Mouse (Mus musculus) CH12.LX (cell line): Measurements from ENCODE around the gene Tbca. TPM values are rescaled to one million over a fixed set of nuclear protein-coding genes. Genes with fewer than 3 reads are reported as not detected.
A peak's percentile ranks its signal among the peaks of the same experiment; 100 is the strongest.

Experiments used
- DNase-seq: peaks from one replicate; pipeline ENCODE4 v3.0.0-alpha.2; 2013; ENCODE audit errors: extremely low read depth
- H3K27ac ChIP-seq: 2 replicates; pipeline ENCODE4 v1.5.1; 2012; ENCODE audit warnings: low read depth, mild to moderate bottlenecking, control low read depth, moderate library complexity; ENCODE audit not compliant: insufficient read depth
- H3K27me3 ChIP-seq: replicated peaks from 2 replicates; pipeline ENCODE3; 2012; ENCODE audit warnings: inconsistent platforms
- H3K36me3 ChIP-seq, 2 experiments: replicated peaks in 1 of 2; 2 replicates each; pipeline versions ENCODE3 to v1.6.1; 2012; ENCODE audit warnings: inconsistent platforms in 1 of 2, low read length in 1 of 2, mild to moderate bottlenecking in 1 of 2, mixed read lengths in 1 of 2, moderate library complexity in 1 of 2; ENCODE audit not compliant: control insufficient read depth in 1 of 2, insufficient read depth in 1 of 2
- H3K4me1 ChIP-seq, 2 experiments: 2 replicates each; pipeline ENCODE4 v1.6.1; 2012; ENCODE audit warnings: inconsistent platforms in 1 of 2, moderate library complexity in 1 of 2; ENCODE audit not compliant: insufficient read depth in 2 of 2, control insufficient read depth in 1 of 2
- H3K4me2 ChIP-seq: 2 replicates; pipeline ENCODE4 v1.6.1; 2012; ENCODE audit warnings: low read depth, mild to moderate bottlenecking, control low read depth; ENCODE audit not compliant: poor library complexity, insufficient read depth, severe bottlenecking
- H3K4me3 ChIP-seq, 3 experiments: fragments of 150-350 bp in 1 of 3; sonication (generic) in 1 of 3; replicated peaks in 1 of 3; 2 replicates each; pipeline versions ENCODE3 to v1.5.1; 2011 to 2012; ENCODE audit warnings: low read depth in 2 of 3, low read length in 2 of 3, mild to moderate bottlenecking in 2 of 3, moderate library complexity in 2 of 3, control low read depth in 1 of 3, improper control_type of control experiment in 1 of 3, inconsistent platforms in 1 of 3, mixed read lengths in 1 of 3; ENCODE audit not compliant: poor library complexity in 1 of 3
- H3K79me2 ChIP-seq: replicated peaks from 2 replicates; pipeline ENCODE4 v1.6.1; 2012; ENCODE audit warnings: mild to moderate bottlenecking, moderate library complexity; ENCODE audit not compliant: control insufficient read depth, poor library complexity, insufficient read depth, severe bottlenecking; ENCODE audit errors: extremely low read depth
- H3K9ac ChIP-seq: 2 replicates; pipeline ENCODE4 v1.6.1; 2012; ENCODE audit warnings: low read depth, mild to moderate bottlenecking, control low read depth, moderate library complexity; ENCODE audit not compliant: insufficient read depth
- H3K9me3 ChIP-seq: replicated peaks from 2 replicates; pipeline ENCODE3; 2012; ENCODE audit warnings: low read length, inconsistent platforms, mixed read lengths
- BHLHE40 ChIP-seq: IDR thresholded peaks from 2 replicates; pipeline ENCODE4 v1.6.1; 2011; ENCODE audit warnings: mild to moderate bottlenecking, low read depth, low read length, improper control_type of control experiment
- CHD1 ChIP-seq: IDR thresholded peaks from 2 replicates; pipeline ENCODE4 v1.6.1; 2012; ENCODE audit warnings: low read depth, low read length, improper control_type of control experiment, inconsistent platforms
- CTCF ChIP-seq, 2 experiments: IDR thresholded peaks in 1 of 2; conservative IDR thresholded peaks in 1 of 2; 2 replicates each; pipeline ENCODE4 v1.5.1; 2011 to 2012; ENCODE audit warnings: low read depth in 2 of 2, low read length in 2 of 2, improper control_type of control experiment in 1 of 2, inconsistent platforms in 1 of 2, mild to moderate bottlenecking in 1 of 2, moderate library complexity in 1 of 2
- E2F4 ChIP-seq: IDR thresholded peaks from 2 replicates; pipeline ENCODE4 v1.6.1; 2011; ENCODE audit warnings: low read depth, low read length, improper control_type of control experiment; ENCODE audit not compliant: insufficient replicate concordance
- ELF1 ChIP-seq: IDR thresholded peaks from 2 replicates; pipeline ENCODE4 v1.6.1; 2014; ENCODE audit warnings: low read depth, mild to moderate bottlenecking, inconsistent platforms, low read length, improper control_type of control experiment
- ETS1 ChIP-seq: conservative IDR thresholded peaks from 2 replicates; pipeline ENCODE4 v1.6.1; 2012; ENCODE audit warnings: low read depth, mild to moderate bottlenecking, inconsistent platforms, low read length, improper control_type of control experiment, moderate library complexity
- GABPA ChIP-seq: IDR thresholded peaks from 2 replicates; pipeline ENCODE4 v1.6.1; 2012; ENCODE audit warnings: low read depth, low read length, improper control_type of control experiment, inconsistent platforms; ENCODE audit not compliant: insufficient replicate concordance
- IRF4 ChIP-seq: IDR thresholded peaks from 2 replicates; pipeline ENCODE4 v1.6.1; 2014; ENCODE audit warnings: low read depth, mild to moderate bottlenecking, inconsistent platforms, low read length, improper control_type of control experiment
- JUND ChIP-seq: conservative IDR thresholded peaks from 2 replicates; pipeline ENCODE4 v1.6.1; 2011; ENCODE audit warnings: low read depth, low read length, improper control_type of control experiment
- KAT2A ChIP-seq: IDR thresholded peaks from 2 replicates; pipeline ENCODE4 v1.6.1; 2012; ENCODE audit warnings: low read length, improper control_type of control experiment, inconsistent platforms; ENCODE audit not compliant: insufficient replicate concordance
- MAFK ChIP-seq: IDR thresholded peaks from 2 replicates; pipeline ENCODE4 v1.6.1; 2011; ENCODE audit warnings: low read length, improper control_type of control experiment; ENCODE audit not compliant: insufficient replicate concordance
- MAZ ChIP-seq: IDR thresholded peaks from 2 replicates; pipeline ENCODE4 v1.6.1; 2012; ENCODE audit warnings: low read depth, mild to moderate bottlenecking, inconsistent platforms, low read length, improper control_type of control experiment, moderate library complexity
- MXI1 ChIP-seq: IDR thresholded peaks from 2 replicates; pipeline ENCODE4 v1.6.1; 2011; ENCODE audit warnings: mild to moderate bottlenecking, low read depth, low read length, improper control_type of control experiment
- MYC ChIP-seq: IDR thresholded peaks from 2 replicates; pipeline ENCODE4 v1.6.1; 2011; ENCODE audit warnings: low read depth, mild to moderate bottlenecking, improper control_type of control experiment, low read length
- NELFE ChIP-seq: IDR thresholded peaks from 2 replicates; pipeline ENCODE4 v1.6.1; 2011; ENCODE audit warnings: low read depth, low read length, improper control_type of control experiment
- NRF1 ChIP-seq: IDR thresholded peaks from 2 replicates; pipeline ENCODE4 v1.6.1; 2014; ENCODE audit warnings: low read depth, mild to moderate bottlenecking, inconsistent platforms, low read length, improper control_type of control experiment, moderate library complexity
- POLR2A ChIP-seq: IDR thresholded peaks from 2 replicates; pipeline ENCODE4 v1.6.1; 2011; ENCODE audit warnings: low read depth, mild to moderate bottlenecking, improper control_type of control experiment, low read length
- RAD21 ChIP-seq: IDR thresholded peaks from 2 replicates; pipeline ENCODE4 v1.6.1; 2011; ENCODE audit warnings: low read depth, mild to moderate bottlenecking, low read length, improper control_type of control experiment, moderate library complexity
- RCOR1 ChIP-seq: conservative IDR thresholded peaks from 2 replicates; pipeline ENCODE4 v1.6.1; 2012; ENCODE audit warnings: low read depth, mild to moderate bottlenecking, inconsistent platforms, low read length, improper control_type of control experiment
- TCF12 ChIP-seq: IDR thresholded peaks from 2 replicates; pipeline ENCODE4 v1.6.1; 2014; ENCODE audit warnings: low read depth, mild to moderate bottlenecking, inconsistent platforms, low read length, improper control_type of control experiment
- USF2 ChIP-seq: conservative IDR thresholded peaks from 2 replicates; pipeline ENCODE4 v1.6.1; 2011; ENCODE audit warnings: low read depth, low read length, improper control_type of control experiment
- dilution Hi-C: fragments of 300-500 bp; cut with MboI; formaldehyde crosslinking; loops from 2 replicates; pipeline ENCODE4 v1.14.3; 2020; ENCODE audit warnings: low sequenced_read_pairs; ENCODE audit not compliant: extremely low pct_unique_long_range_greater_than_20kb, extremely low pct_ligation_motif_present
- in situ Hi-C: fragments of 300-500 bp; cut with MboI; formaldehyde crosslinking; loops from 3 replicates; pipeline ENCODE4 v1.14.3; 2019; ENCODE audit warnings: low sequenced_read_pairs, low pct_ligation_motif_present, low pct_unique_long_range_greater_than_20kb, mixed read lengths
- polyA plus RNA-seq: library from polyadenylated mRNA; unstranded; fragments of >175 nt; gene quantifications from 2 replicates; pipeline ENCODE4 v1.2.1, GENCODE M21; 2012; ENCODE audit warnings: low read depth; ENCODE audit not compliant: insufficient read length
- total RNA-seq, 2 experiments: library from RNA; depleted of rRNA; stranded (reverse); fragments of 300-350 nt in 1 of 2; fragments of >200 nt in 1 of 2; gene quantifications; 2 replicates each; pipeline ENCODE4 v1.2.3; 2012 to 2014

Tbca gene
- total and polyA plus RNA-seq, 3 experiments: 141 to 552 (median 196) TPM

- TF ChIP-seq MYC (no peak), BHLHE40 (peak; percentile 71)
- in situ Hi-C loops: no loop called here
- Histone ChIP-seq H3K9ac (no peak overlapping the region), H3K36me3 (no peaks in the 10 kb centered on the region), H3K27ac (no peak overlapping the region), H3K4me1 (peaks cover 0 to 11% of the 10 kb centered on the region in 2 experiments; a peak in 2 of 4 replicates), H3K79me2 (no peaks in the 10 kb centered on the region), H3K4me2 (peak overlapping the region; percentile 43), H3K27me3 (no peaks in the 10 kb centered on the region), H3K4me3 (no peak overlapping the region), H3K9me3 (peaks cover 13% of the 10 kb centered on the region)
- peak; percentile 17 for DNase-seq
- dilution Hi-C loops: no loop called here
These were observed 81.9 kb downstream of the Tbca start for GRCm38 (mm10) chr13:94870461-94871186.

GRCm38 (mm10) chr13:94871806-94872320 lies 83.2 kb downstream of the Tbca start:
- Histone ChIP-seq H3K4me1 (peaks cover 0 to 11% of the 10 kb centered on the region in 2 experiments; a peak in 2 of 4 replicates), H3K9ac (no peak overlapping the region), H3K4me2 (no peak overlapping the region), H3K79me2 (no peaks in the 10 kb centered on the region), H3K9me3 (peaks cover 13% of the 10 kb centered on the region), H3K27ac (no peak overlapping the region), H3K27me3 (no peaks in the 10 kb centered on the region), H3K36me3 (no peaks in the 10 kb centered on the region), H3K4me3 (no peak overlapping the region)
- dilution Hi-C loops: no loop called here
- DNase-seq: no peak
- TF ChIP-seq TCF12: no peak
- no peak for TF ChIP-seq IRF4
- TF ChIP-seq MXI1: no peak
- TF ChIP-seq GABPA: no peak
- no peak for TF ChIP-seq BHLHE40
- TF ChIP-seq USF2: no peak
- no peak for TF ChIP-seq KAT2A
- in situ Hi-C loops: no loop called here

- Histone ChIP-seq H3K4me2 (no peak overlapping the region), H3K4me1 (peaks cover 0 to 11% of the 10 kb centered on the region in 2 experiments; a peak in 2 of 4 replicates), H3K27ac (no peak overlapping the region), H3K9ac (no peak overlapping the region), H3K27me3 (no peaks in the 10 kb centered on the region), H3K9me3 (peaks cover 16% of the 10 kb centered on the region), H3K4me3 (no peak overlapping the region), H3K79me2 (no peaks in the 10 kb centered on the region), H3K36me3 (no peaks in the 10 kb centered on the region)
- in situ Hi-C loops (no loop called here), dilution Hi-C loops (no loop called here)
- no peak for DNase-seq
- TF ChIP-seq ETS1 (no peak), CHD1 (no peak), KAT2A (no peak), MAFK (no peak), NRF1 (no peak), JUND (no peak), RCOR1 (no peak), E2F4 (no peak), ELF1 (no peak), MAZ (no peak), TCF12 (no peak), CTCF (conservative IDR thresholded peaks at IDR 0.05 in 1 of 2, IDR thresholded peaks at IDR 0.05 in 1 of 2; ENCODE audit: low read depth in 2 of 2, low read length in 2 of 2) (no peak), BHLHE40 (no peak), POLR2A (no peak), NELFE (no peak), RAD21 (no peak)
These were observed 83.7 kb downstream of the Tbca start for GRCm38 (mm10) chr13:94872439-94872838.
